Mouse (Mus musculus) lung, postnatal 36 days (tissue): Measurements from ENCODE around the gene Rpa3.

Experiments used
- DNase-seq: peaks from one replicate; pipeline ENCODE4 v3.0.0; 2022; ENCODE audit warnings: mixed read lengths

Gene Rpa3

GRCm38 (mm10) chr6:8209047-8209865, 49.7 kb downstream of the Rpa3 start, which contains the start of gene Mios:
Gene Mios, plus strand, starts transcription at chr6:8209222.
- peak; percentile 88 for DNase-seq
